Mouse (Mus musculus) v-Abl transformed pro-B cells (cell line): ENCODE results near the gene Ift22.
"Not testable (repeated sequence)": the region's sequence is repeated elsewhere in the genome, so short reads cannot be mapped to it uniquely, and the experiment has no call there.

Experiments
- in situ Hi-C, 2 experiments: fragments of 400-800 bp; cut with MboI; formaldehyde crosslinking; loops; one replicate each; pipeline ENCODE4 v1.15.1; 2025; ENCODE audit not compliant: unreplicated experiment in 2 of 2

Ift22 gene

GRCm38 (mm10) chr5:136904621-136905020 lies 3.3 kb upstream of the Ift22 start:
- in situ Hi-C loops = no loop called here

- in situ Hi-C loops = no loop called here
Measured at GRCm38 (mm10) chr5:136905630-136906029, 2.3 kb upstream of the Ift22 start.

- in situ Hi-C loops = no loop called here
Measured at GRCm38 (mm10) chr5:136907587-136907986, 363 bp upstream of the Ift22 start.

- in situ Hi-C loops = no loop called here
Measured at GRCm38 (mm10) chr5:136914183-136914582, 6.2 kb downstream of the Ift22 start.

GRCm38 (mm10) chr5:136917613-136918242 lies 9.8 kb downstream of the Ift22 start:
- in situ Hi-C loops = no loop called here

GRCm38 (mm10) chr5:136918655-136919472 lies 10.9 kb downstream of the Ift22 start:
- in situ Hi-C loops = no loop called here

- in situ Hi-C loops = loop anchor here in 1 of 2 experiments (5.0 kb wide), 1 partner anchor 193 kb away; no protein-coding TSS in a partner anchor
Measured at GRCm38 (mm10) chr5:136919546-136920301, 11.8 kb downstream of the Ift22 start.

- in situ Hi-C loops = loop anchor here in 1 of 2 experiments (5.0 kb wide), 1 partner anchor 189 kb away; no protein-coding TSS in a partner anchor
Measured at GRCm38 (mm10) chr5:136922830-136923229, 14.9 kb downstream of the Ift22 start.

GRCm38 (mm10) chr5:136923751-136924478 lies 16.0 kb downstream of the Ift22 start:
- in situ Hi-C loops = loop anchor here in 1 of 2 experiments (5.0 kb wide), 1 partner anchor 188 kb away; no protein-coding TSS in a partner anchor

GRCm38 (mm10) chr5:136929073-136929472 lies 21.1 kb downstream of the Ift22 start:
- in situ Hi-C loops = loop anchor here (5.0 kb wide), 2 partner anchors 43 to 178 kb away; no protein-coding TSS in a partner anchor

- in situ Hi-C loops = no loop called here
Measured at GRCm38 (mm10) chr5:136931896-136932295, 23.9 kb downstream of the Ift22 start.

- in situ Hi-C loops = no loop called here
Measured at GRCm38 (mm10) chr5:136932956-136933355, 25.0 kb downstream of the Ift22 start.

GRCm38 (mm10) chr5:136933930-136934329 lies 26.0 kb downstream of the Ift22 start:
- in situ Hi-C loops = no loop called here

- in situ Hi-C loops = no loop called here
Measured at GRCm38 (mm10) chr5:136935905-136936695, 28.1 kb downstream of the Ift22 start.

- in situ Hi-C loops = no loop called here
Measured at GRCm38 (mm10) chr5:136936750-136937149, 28.8 kb downstream of the Ift22 start.

- in situ Hi-C loops = no loop called here
Measured at GRCm38 (mm10) chr5:136937621-136938020, 29.7 kb downstream of the Ift22 start.

- in situ Hi-C loops = no loop called here
Measured at GRCm38 (mm10) chr5:136939284-136939683, 31.3 kb downstream of the Ift22 start.

- in situ Hi-C loops = not testable (repeated sequence)
Measured at GRCm38 (mm10) chr5:136940029-136940428, 32.1 kb downstream of the Ift22 start.

- in situ Hi-C loops = no loop called here
Measured at GRCm38 (mm10) chr5:136940845-136941560, 33.1 kb downstream of the Ift22 start.
